Mouse (Mus musculus) gastrocnemius, postnatal 4 days (tissue): ENCODE data around the gene Ubac1. TPM values are rescaled to one million over a fixed set of nuclear protein-coding genes. Genes with fewer than 3 reads are reported as not detected.

Experiments
- DNase-seq, 2 experiments: peaks; one replicate each; pipeline ENCODE4 v3.0.0; 2021 to 2022; ENCODE audit warnings: low spot score in 2 of 2, mixed read lengths in 2 of 2
- total RNA-seq, 2 experiments: library from RNA; stranded (reverse); gene quantifications; 2 replicates each; pipeline ENCODE4 v1.2.3; 2021

Ubac1 gene
- total RNA-seq, 2 experiments from 2014 or later, result 186 to 187 TPM

DNA sequence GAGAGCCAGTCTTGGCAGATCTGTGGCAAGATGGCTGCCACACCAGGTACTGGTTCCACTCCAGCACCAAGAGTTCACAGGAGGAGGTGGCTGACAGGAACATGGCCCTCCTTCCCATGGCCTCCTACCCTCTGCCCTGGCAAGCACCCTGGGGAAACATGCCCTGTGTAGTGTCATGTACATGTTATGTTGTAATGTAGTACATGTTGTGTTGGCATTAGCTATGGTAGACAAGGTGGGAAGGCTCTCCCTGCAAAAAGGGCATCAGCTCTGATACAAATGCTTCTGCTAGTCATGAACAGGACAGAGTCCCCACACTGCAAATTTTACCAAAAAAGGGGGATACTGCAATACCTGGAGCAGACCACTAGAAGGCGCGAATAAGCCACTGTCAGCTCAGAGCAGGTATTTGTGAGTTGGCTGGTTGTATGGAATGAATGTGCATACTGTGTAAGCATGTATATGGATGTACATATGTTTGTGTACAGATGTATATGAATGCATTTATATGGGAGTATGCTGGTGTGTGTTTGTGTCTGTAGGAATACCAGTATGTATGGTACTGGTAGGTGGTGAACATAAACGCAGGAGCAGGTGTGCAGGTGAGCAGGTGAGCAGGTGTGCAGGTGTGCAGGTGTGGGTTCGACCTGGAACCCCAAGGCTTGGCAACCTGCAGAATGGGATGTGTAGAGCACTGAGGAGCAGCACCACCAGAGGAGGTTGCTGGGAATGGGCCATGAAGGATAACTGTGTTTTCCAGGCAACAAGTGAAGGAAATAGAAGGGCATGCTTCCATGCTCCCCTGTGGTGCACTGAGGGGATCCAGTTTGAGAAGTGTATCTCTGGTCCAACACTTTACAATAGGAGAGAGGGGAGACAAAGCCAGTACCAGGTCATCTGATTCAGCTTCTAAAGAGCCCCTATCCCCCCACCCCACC is 2.9 kb upstream of the Ubac1 start:
- DNase-seq, result no peak

DNA sequence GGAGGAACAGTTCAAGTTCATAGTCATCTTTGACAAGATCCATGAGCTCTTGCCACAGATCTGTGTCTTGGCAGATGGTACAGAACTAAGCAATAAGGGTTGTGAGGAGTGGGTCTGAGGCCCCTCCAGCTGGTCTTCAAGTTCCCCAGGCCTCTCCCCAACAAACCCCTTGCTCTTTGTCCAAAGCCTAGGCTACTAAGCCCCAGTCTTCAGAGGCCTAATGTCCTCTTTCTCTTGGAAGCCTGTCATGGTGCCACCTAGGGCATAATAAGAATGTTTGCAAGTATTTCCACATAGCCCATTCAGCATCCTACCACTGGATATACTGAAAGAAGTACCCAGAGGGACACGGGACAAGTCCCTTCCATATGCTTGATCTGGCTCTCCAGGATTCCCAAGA is 1.1 kb upstream of the Ubac1 start:
- DNase-seq, result no peak

DNA sequence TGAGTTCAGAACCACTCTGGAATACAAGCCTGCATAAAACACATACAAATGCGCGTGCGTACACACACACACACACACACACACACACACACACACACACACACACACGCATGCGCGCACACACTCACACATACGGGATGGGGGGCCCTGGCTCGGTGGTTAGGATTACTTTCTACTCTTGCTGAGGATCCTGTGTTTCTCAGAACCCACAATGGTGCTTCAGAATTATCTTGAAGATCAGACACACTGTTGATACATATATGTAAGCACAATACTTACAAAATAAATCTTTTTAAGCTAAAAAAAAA is 665 bp upstream of the Ubac1 start:
- DNase-seq, result no peak

DNA sequence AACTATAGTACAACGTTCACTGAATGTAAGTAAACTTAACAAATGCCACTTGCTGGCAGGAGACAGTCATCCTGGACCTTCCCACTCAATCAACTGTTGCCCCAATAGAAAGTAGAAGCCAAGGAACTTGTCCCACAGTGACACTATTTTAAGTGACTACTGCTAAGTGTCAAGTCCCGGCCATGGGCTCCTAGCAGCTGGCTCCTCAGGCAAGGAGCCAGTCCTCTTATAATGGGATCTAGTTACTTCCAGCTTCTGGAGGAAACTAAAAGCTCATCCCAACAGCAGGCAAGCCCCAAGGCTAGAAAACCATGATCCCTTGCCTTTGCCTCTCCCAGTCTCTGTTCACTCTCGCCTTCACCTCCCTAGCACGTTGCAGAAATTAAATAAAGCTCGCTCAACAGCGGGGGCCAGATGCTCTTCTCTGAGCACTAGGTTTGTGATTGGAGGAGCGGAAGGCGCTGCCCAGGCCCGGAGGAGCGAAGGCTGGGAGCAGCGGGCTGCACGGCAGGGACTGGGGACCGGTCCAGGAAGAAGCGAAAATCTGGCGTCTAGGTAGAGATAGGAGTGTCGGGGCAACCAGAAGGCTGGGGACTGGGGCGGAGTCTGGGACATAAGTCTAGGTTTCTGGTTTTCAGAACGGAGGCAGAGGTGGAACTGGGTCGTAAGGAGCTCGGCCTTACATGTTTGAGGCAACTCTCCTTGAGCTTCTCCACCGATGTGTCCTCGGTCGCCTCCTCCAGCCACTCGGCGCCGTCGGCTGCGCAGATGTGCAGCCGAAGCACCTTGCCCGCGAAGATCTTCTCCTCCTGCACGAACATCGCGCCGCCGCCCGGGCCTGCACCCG is 610 bp downstream of the Ubac1 start:
- peak in 1 of 2 experiments; percentile 61 for DNase-seq

DNA sequence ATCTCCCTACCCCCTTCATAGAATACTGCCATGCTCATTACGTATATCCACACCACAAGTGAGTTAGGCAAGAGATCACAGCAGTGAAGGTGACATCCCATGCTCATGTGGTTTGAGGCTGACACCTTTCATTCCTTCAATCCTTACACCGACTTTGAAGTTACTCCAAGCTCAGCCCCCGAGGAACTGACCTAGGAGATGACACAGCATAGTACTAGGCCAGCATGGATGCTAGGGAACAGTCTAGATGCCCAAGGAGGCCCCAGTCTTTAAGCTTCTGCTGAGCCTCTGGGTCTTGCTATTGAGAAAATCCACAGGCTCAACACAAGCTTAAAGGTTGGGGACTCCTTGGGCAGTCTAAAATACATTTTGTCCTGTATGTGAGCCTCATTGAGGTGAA is 1.6 kb downstream of the Ubac1 start:
- no peak for DNase-seq

DNA sequence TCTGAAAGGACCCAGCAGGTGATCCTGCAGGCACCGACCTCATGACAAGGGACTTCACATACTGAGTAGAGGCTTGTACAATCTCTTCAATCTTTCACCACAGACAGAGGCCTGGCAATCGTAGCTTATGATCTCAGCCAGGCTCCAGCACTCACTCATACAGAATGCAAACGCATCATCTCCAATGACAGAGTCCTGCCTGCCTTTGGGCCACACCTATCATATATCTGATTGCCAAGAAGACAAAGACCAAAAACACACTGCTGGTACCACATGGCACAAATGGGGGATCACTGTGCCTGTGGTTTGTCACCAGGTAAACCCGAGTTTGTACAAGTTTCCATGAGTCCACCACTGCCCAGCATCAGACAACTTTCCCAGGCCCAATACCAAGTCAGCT is 4.2 kb downstream of the Ubac1 start:
- no peak for DNase-seq

DNA sequence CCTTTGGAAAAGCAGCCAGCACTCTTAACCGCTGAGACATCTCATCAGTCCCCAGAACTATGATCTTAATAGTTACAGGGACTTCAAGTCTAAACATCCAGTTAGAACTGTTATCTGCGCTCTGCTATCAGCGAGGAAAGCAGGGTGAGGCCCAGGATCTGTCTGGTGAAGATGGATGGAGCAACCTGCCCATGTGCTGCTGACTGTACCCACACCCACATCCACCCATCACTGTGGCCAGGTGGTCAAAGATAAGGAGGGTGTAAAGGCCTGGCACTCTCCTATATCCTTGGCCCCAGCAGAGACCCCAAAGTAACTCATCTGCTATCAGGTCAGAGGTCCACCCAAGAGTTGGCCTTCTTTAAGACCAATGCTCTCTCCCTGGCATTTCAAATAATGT is 7.9 kb downstream of the Ubac1 start:
- no peak for DNase-seq

DNA sequence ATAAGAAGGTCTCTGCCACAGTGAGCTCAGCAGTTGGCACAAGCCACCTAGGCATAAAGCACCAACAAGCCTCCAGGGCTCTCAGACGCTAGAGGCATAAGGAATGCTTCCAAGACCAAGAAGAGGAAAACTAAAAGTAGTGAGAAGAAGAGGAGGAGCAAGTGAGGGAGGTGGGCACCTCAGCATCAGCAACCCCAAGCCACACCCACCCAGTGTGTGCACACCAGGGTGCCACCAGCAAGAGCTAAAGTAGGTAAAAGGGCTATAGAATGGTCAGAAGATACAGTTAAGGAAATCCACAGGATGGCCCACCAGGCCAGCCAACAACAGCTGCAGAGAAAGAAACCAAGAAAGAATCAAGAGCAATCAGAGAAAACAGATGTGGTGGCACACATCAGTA is 10.1 kb downstream of the Ubac1 start:
- no peak for DNase-seq

DNA sequence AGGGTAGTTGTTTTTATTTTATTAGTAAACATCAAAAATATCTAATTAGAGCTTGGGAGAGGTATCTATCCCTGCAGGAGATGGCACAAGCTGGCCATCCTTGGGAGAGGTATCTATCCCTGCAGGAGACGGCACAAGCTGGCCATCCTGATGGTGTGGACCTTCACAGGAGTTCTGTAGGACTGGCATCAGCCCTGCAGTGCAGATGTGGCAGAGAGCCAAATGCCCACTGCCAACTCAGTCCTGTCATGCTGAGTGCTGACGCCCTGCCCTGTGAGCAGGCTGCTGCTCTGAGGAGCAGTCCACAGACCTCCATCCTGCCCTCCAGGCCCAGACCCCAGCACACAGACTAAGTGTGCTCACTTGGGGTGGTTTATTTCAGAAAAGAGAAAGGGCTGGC is 19.5 kb downstream of the Ubac1 start:
- no peak for DNase-seq

DNA sequence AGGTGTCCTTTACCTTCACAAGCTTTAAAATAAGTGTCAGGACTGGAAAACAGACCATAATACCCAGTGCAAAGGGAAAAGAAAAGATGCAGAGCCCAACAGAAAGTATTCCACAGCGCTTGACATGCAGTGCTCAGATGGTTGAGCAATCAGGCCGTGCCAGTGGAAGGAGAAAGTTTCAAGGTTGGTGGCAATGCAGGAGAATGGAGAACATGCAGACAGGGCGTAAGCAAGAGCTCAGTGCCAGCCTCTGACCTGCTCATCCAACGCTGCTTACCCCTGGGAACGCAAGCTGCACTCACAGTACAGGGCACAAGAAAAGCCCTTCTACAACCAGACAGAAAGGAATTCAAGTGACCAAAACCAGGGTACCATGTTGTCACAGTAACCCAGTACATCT is 20.4 kb downstream of the Ubac1 start:
- no peak for DNase-seq

DNA sequence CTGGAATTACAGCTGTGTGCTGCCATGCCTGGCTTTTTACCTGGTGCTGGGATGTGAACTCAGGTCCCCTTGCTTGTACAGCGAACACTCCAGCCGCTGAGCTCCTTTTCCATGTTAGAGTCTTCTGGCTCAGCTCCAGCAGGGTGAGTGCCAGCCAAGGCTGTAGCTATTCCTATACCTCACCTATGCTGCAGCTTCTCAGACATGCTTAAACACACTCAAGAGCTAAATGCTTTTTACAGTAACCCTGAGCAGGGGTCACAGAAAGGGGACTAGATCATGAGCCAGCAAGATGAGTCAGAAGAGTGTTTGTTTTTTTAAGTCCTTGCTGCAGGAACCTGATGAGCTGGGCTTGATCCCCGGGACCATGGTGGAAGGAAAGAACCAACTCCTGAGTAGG is 23.8 kb downstream of the Ubac1 start:
- no peak for DNase-seq

DNA sequence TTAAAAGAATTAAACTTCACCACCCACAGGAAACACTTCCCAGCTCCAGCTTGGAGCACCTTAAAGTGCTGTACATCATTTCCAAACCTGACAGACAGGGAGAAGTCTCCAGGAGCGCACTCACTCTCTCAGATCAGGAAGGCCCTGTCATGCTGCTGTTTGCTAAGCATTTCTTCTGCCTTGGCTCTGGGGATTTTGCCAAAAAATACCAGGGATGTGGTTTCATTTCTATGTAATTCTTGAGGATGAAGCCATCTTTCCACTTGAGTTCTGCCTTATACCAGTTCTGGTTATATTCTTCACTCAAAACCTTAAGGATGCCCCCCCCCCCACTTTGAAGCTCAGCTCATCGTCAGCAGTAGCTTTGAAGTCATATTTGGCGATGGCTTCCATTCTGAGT is 26.8 kb downstream of the Ubac1 start:
- no peak for DNase-seq

DNA sequence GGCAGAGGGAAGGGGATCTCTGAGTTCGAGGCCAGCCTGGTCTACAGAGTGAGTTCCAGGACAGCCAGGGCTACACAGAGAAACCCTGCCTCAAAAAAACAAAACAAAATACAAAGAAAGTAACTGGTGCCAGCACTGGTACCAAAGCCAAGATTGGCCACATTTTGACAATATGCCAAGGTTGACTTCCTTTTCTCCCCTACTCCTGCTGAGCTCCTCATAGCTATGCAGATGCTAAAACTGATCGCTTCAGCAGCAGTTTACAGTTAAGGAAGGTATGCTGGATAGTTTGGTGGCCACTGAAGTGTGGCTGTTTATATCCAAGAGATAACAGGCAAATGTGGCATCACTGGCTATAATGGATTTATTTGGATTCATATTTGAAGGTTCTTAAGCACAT is 29.3 kb downstream of the Ubac1 start:
- DNase-seq, result no peak

DNA sequence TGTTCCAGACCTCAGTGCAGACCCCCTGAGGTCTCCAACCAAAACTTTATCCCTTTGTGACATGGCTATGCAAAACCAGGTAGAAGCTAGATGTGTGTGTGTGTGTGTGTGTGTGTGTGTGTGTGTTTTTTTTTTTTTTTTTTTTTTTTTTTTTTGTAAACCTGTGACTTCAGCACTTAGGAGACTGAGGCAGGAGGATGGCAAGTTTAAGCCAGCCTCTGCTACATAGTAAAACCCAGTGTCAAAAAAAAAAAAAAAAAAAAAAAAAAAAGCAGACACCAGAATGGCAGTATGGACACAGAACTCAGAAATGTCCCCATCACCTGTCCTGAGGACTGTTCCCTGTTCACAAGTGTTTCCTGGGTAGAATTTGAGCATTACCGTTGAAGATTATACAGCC is 31.9 kb downstream of the Ubac1 start:
- no peak for DNase-seq

DNA sequence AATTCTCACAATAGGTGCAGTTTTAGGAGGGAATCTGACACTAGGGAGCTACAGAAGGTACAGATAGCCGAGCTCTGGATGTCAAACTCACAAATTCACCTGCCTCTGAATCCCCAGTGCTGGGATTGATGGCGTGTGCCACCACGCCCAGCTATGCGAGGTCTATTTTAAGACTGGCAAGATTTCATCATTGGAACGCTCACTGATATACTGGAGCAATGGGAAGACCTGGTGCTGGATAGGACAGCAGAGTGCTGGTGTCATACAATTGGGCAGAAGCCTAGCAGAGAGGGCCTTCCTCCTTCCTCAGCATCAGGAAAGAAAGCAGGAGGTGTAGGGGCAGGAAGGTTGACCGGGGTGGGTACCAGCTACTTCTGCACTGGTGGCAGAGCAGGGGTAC is 33.7 kb downstream of the Ubac1 start:
- no peak for DNase-seq

DNA sequence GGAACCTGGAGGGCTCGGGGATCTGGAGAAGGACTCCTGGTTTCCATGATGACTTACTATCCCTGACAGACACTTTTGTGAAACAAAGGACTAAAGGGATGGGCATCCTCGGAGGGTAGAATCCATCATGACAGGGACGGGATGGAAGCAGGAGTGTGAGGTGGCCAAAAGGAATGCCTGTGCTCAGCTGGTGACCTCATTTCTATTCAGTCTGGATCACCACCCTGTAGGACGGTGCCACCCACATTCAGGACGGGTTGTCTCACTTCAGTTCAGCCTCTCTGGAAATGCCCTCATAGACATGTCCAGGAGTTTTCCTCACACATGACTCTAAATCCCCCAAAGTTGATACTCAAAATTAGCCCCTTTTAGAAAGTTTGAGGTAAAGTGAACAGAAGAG is 34.9 kb downstream of the Ubac1 start:
- no peak for DNase-seq

DNA sequence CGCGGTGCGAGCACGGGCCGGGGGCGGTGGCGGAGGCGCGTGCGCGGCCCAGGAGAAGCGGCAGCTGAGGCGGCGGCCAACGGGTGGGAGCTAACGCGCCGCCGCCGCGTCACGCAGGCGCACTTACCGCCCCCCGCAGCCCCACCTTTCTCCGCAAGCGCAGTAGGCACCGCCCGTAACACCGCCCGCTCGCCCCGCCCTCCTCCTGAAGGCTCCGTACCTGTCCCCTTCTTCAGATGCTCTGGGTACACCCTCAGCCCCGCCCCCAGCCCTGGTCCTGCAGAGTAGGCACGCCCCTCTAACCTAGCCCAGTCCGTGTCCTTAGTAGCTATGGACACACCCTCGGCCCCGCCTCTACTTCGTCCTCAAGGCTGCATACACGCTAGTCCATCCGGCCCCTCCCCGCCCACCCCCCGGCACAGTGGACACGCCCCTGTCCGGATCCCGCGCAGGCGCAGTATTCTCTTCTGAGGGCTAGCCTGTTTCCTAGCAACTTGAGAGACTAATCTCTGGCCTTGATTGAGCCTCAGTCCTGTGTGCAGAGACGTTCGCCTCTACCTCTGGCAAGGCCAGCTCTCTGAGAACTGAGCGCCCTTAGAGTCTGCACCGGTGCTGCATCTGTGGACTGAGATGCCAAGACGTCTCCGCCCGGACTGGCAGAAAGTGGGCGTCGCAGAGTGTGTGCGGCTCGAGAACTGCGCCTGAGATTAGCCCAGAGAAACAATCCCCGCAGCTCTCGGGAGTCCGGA is 38.2 kb downstream of the Ubac1 start, which contains the start of gene Camsap1:
TSS of gene Camsap1 (minus strand) at position 124 of the 749 bp plus-strand sequence.
- peak; percentile 97 to 99 for DNase-seq

DNA sequence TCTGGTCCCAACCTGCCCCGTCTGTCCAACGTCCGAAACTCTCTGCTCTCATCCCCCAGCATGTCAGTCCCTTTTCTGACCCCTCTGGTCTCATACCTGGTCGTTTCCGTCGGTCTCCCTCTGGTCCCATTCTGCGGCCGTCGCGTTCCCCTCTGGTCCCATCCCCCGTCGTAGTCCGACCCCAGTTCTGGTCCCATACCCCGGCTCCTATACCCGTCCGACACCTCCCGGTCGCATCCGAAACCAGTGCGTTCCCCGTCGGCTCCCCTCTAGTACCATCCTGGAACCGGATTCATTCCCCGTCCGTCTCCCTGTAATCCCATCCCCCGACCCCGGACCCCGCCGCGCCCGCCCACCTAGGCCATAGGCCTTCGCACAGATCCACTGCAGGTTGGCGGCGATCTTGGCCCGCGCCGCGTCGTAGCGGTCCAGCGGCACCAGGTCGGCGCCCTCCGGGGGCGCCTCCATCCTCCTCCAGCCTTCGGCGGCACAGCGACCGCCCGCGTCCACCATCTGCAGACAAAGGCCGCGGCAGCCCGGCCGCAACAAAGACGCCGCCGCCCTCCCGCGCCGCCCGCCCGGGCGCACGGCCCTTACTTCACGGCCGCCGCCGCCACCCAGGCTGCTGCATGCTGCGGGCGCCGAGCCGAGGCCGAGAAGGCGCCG is 39.0 kb downstream of the Ubac1 start:
- DNase-seq, result peak in 1 of 2 experiments; percentile 42

DNA sequence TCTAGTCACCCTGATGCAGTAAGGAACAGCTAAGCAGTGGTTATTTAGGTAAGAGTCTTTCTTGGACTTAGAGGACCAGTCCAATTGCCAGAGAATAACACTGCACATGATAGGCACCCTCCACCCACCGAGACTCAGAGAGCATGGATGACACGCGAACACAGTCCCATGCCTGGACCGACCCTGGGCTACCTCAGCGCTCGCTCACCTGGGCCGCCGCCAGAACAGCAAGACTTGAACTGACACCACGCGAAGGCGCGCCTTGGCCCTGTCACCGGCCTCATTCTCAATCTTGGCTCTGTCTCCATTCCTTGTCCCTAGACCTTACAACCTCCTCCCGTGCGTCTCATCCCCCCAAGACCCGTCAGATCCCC is 39.5 kb downstream of the Ubac1 start:
- peak; percentile 32 to 57 for DNase-seq

DNA sequence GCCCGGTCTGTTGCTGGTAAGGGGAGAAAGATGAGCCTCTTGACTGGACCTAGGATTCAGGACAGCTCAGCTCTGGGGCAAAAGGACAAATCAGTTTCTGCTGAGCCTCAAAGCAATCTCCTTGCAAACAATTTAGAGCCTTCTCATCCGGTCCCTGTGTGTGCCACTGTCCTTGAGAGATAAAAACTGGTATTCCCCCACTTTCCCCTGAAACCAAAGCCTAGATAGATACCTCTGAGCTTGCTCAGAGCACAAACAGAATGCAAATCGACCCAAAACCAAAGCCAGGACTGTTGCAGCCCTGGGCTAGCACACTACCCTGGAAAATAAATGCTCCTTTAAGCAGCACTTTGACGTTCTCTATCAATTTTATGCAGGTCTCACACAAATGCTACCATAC is 42.5 kb downstream of the Ubac1 start:
- DNase-seq, result no peak

DNA sequence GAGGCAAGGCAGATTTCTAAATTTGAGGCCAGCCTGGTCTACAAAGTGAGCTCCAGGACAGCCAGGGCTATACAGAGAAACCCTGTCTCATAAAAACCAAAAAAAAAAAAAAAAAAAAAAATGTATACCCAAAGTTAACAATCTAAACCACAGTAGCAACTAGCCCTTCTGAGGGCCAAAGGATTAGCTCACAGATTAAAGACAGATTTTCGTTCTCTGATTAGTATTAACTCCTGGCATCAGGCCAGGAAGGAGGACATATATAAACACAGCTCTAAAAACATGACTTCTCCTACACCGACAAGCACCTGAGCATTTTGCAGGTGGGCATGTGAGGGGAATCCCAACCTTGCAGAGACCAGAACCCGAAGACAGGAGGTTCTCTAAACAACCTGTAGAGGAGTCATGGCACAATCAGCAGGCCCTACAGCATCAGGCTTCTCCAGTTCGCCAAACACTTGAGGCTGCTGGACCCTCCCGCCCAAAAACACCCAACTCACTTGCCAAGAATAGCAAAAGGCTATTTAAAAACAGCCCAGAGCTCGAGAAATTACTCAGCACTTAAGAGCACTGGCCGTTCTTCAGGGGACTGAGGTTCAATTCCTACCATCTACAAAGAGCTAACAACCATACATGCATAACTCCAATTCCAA is 43.8 kb downstream of the Ubac1 start:
- no peak for DNase-seq
